Mouse (Mus musculus): ENCODE measurements at regions not wholly inside any gene's neighbourhood (a gene's known extent, or its start where the extent isn't known, plus 50 kb on each side); places are given as distances from the start of the nearest gene placed in this dataset.
A peak's percentile ranks its signal among the peaks of the same experiment; 100 is the strongest.

GRCm38 (mm10) chr9:32906233-32906872 is 270.3 kb downstream of the Ets1 start:
- no peak for DNase-seq (ENCODE audit: low spot score)

- DNase-seq (ENCODE audit: low spot score): no peak
Measured at GRCm38 (mm10) chr9:32910641-32911040, 274.6 kb downstream of the Ets1 start.

- DNase-seq (ENCODE audit: low spot score): no peak
Measured at GRCm38 (mm10) chr9:32915633-32916032, 279.6 kb downstream of the Ets1 start.

- DNase-seq (ENCODE audit: low spot score): no peak
Measured at GRCm38 (mm10) chr9:32916731-32917130, 280.7 kb downstream of the Ets1 start.

- no peak for DNase-seq (ENCODE audit: low spot score)
Measured at GRCm38 (mm10) chr9:32923925-32924324, 287.9 kb downstream of the Ets1 start.

GRCm38 (mm10) chr9:32924333-32924886 is 288.4 kb downstream of the Ets1 start:
- no peak for DNase-seq (ENCODE audit: low spot score)

- no peak for DNase-seq (ENCODE audit: low spot score)
Measured at GRCm38 (mm10) chr9:32925036-32925435, 289.0 kb downstream of the Ets1 start.

GRCm38 (mm10) chr9:32925720-32926595 is 289.9 kb downstream of the Ets1 start:
- no peak for DNase-seq (ENCODE audit: low spot score)

GRCm38 (mm10) chr9:32927656-32928055 is 291.6 kb downstream of the Ets1 start:
- DNase-seq (ENCODE audit: low spot score): no peak

- peak; percentile 17 for DNase-seq (ENCODE audit: low spot score)
Measured at GRCm38 (mm10) chr9:32928289-32929000, 292.4 kb downstream of the Ets1 start.

GRCm38 (mm10) chr9:32929331-32929730 is 293.3 kb downstream of the Ets1 start:
- DNase-seq (ENCODE audit: low spot score): no peak

GRCm38 (mm10) chr9:32929826-32930225 is 293.8 kb downstream of the Ets1 start:
- no peak for DNase-seq (ENCODE audit: low spot score)

GRCm38 (mm10) chr9:32931266-32932005 is 295.4 kb downstream of the Ets1 start:
- no peak for DNase-seq (ENCODE audit: low spot score)

GRCm38 (mm10) chr9:32933237-32934071 is 297.4 kb downstream of the Ets1 start:
- DNase-seq (ENCODE audit: low spot score): no peak

GRCm38 (mm10) chr9:32934436-32934835 is 298.4 kb downstream of the Ets1 start:
- no peak for DNase-seq (ENCODE audit: low spot score)

GRCm38 (mm10) chr9:32936462-32936861 is 300.4 kb downstream of the Ets1 start:
- no peak for DNase-seq (ENCODE audit: low spot score)

GRCm38 (mm10) chr9:32937391-32937790 is 301.4 kb downstream of the Ets1 start:
- no peak for DNase-seq (ENCODE audit: low spot score)

GRCm38 (mm10) chr9:32938857-32939256 is 302.8 kb downstream of the Ets1 start:
- DNase-seq (ENCODE audit: low spot score): no peak

GRCm38 (mm10) chr9:32939626-32940025 is 303.6 kb downstream of the Ets1 start:
- DNase-seq (ENCODE audit: low spot score): no peak

- DNase-seq (ENCODE audit: low spot score): peak; percentile 51
Measured at GRCm38 (mm10) chr9:32940111-32940813, 304.2 kb downstream of the Ets1 start.

All from spleen, adult 12 weeks (tissue).